Mouse (Mus musculus) gastrocnemius, postnatal 36 days (tissue): Measurements from ENCODE around the gene Adcy2. TPM values are rescaled to one million over a fixed set of nuclear protein-coding genes. Genes with fewer than 3 reads are reported as not detected.

Experiments used
- DNase-seq, 2 experiments: peaks; one replicate each; pipeline ENCODE4 v3.0.0; 2022
- intact Hi-C: fragments of 180-260 bp; cut with DNase I; formaldehyde crosslinking; loops from one replicate; pipeline ENCODE4 v1.15.1; 2025
- total RNA-seq, 2 experiments: library from RNA; stranded (reverse); gene quantifications; 2 replicates each; pipeline ENCODE4 v1.2.3; 2021

Gene Adcy2
- total RNA-seq, 2 experiments from 2014 or later = 27.2 to 30.0 TPM

GRCm38 (mm10) chr13:68581086-68581740 lies 418.1 kb downstream of the Adcy2 start:
- no peak for DNase-seq
- intact Hi-C loops = no loop called here

- intact Hi-C loops = no loop called here
- DNase-seq = no peak
Measured at GRCm38 (mm10) chr13:68577945-68578344, 421.4 kb downstream of the Adcy2 start.

GRCm38 (mm10) chr13:68574398-68574797 lies 424.9 kb downstream of the Adcy2 start:
- DNase-seq = no peak
- intact Hi-C loops = no loop called here

GRCm38 (mm10) chr13:68572966-68573913 lies 426.1 kb downstream of the Adcy2 start:
- intact Hi-C loops = no loop called here
- no peak for DNase-seq

- intact Hi-C loops = no loop called here
- DNase-seq = no peak
Measured at GRCm38 (mm10) chr13:68572247-68572646, 427.1 kb downstream of the Adcy2 start.
